Mouse (Mus musculus) ovary, adult 10 weeks (tissue): ENCODE measurements around the gene Cadps2. TPM values are rescaled to one million over a fixed set of nuclear protein-coding genes. Genes with fewer than 3 reads are reported as not detected.

Experiments
- polyA plus RNA-seq: library from polyadenylated mRNA; stranded (reverse); fragments of 350-450 nt; fragmentation: Illumina TruSeq; extraction: RNeasy Lipid Tissue Mini Kit (QIAGEN cat#74804); gene quantifications from one replicate; pipeline ENCODE4 v1.2.3, GENCODE M21; 2014

Cadps2 gene
- polyA plus RNA-seq, result 10.4 TPM

GRCm38 (mm10) chr6:23839009-23839811 is at the start of gene Cadps2:
Gene Cadps2, minus strand, starts transcription at chr6:23839421.

GRCm38 (mm10) chr6:23655036-23655435 is 184.2 kb downstream of the Cadps2 start, which contains the start of gene Rnf148:
Gene Rnf148, minus strand, starts transcription at chr6:23655136.

GRCm38 (mm10) chr6:23650205-23650604 is 189.0 kb downstream of the Cadps2 start, which contains the start of gene Rnf133:
Gene Rnf133, minus strand, starts transcription at chr6:23650305.

GRCm38 (mm10) chr6:23248313-23249052 is 590.7 kb downstream of the Cadps2 start, which contains the start of gene Fezf1:
Gene Fezf1, minus strand, starts transcription at chr6:23248362.

Other genes starting within 250 kb of the Cadps2 start
- gene Rnf133, start 189.1 kb downstream of the Cadps2 start, polyA plus RNA-seq, result not detected
- not detected for gene Rnf148, start 184.3 kb downstream of the Cadps2 start, polyA plus RNA-seq
- gene Tas2r118, start 130.6 kb upstream of the Cadps2 start, polyA plus RNA-seq, result not detected